Mouse (Mus musculus) thymus, postnatal 0 days (tissue): Measurements from ENCODE around the gene Rps6ka2. TPM values are rescaled to one million over a fixed set of nuclear protein-coding genes. Genes with fewer than 3 reads are reported as not detected.

ENCODE experiments used
- DNase-seq: peaks from one replicate; pipeline ENCODE4 v3.0.0-alpha.2; 2015; ENCODE audit warnings: low spot score
- polyA plus RNA-seq: library from polyadenylated mRNA; unstranded; fragments of >200 nt; fragmentation: Nextera tagmentation; extraction: Ambion mirVana; gene quantifications from 2 replicates; pipeline ENCODE4 v1.2.1, GENCODE M21; 2015

The Rps6ka2 gene
- polyA plus RNA-seq, 1 experiment from 2014 or later, result 2.1 TPM

DNA sequence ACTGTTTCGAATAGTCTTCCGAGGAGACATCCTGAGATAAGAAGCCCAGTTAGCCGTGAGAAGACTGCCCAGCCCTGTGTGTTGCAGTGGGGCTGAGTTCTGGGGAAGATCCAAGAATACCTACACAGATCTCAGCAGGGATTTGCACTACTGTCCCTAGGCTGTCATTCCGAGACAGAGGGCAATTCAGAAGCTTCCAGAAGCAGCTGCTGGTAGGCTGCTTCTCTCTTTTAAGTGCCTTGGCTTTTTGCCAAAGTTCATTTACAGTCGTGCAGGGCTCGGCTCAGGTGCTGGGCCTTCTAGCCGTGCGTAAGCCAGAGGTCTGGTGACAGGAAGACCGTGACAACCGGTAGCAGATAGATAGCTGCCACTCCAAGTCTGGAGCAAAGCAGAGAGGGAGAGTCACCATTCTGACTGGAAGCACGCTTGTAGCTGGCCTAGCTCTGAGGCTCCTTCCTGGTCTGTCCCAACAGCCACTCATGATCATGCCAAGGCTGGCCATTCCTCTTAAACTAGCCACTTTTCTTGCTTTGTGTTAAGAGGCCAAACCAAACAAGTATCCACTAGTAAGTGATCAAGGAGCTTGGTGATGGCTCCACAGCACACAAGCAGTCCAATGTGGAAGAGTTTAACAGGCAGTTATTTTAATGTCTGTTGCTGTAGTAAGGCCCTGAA is 49.3 kb downstream of the Rps6ka2 start:
- peak; percentile 27 for DNase-seq

DNA sequence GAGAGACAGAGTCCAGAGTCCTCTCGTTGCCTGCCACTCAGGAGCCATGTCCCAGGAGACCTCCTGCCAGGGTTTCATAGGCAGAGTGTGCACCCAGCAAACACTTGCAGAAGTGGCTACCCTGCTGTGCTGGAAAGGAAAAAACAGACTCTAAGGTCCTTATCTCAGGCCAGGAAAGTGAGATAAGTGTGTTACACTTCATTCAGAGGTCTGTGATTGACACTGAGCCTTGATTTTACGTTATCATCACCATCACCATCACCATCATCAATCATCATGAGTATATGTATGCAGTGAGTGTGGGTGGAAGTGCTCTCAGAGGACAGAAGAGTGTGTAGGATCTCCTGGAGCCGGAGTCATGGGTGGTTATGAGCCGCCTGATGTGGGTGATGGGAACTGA is 51.4 kb downstream of the Rps6ka2 start:
- no peak for DNase-seq

- DNase-seq, result no peak
Measured at GRCm38 (mm10) chr17:7222198-7222597, 52.3 kb downstream of the Rps6ka2 start.

DNA sequence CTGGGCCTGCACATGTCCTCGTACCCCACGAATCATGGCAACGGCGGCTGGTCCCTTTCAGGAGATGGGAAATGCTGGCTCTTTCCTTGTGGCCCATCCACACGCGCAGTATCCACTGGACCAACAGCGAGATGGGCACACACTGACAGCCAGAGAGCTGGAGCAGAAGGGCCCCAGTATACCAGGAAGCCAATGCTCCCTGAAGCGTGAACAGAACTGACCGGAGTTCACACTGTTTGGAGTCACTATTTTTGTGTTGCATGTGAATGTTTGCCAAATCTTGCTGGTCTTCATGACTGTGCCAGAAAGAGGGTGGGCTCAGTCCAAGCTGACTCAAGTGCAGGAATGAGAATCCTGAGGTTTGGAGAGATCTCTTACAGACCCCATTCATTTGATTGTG is 58.6 kb downstream of the Rps6ka2 start:
- no peak for DNase-seq

DNA sequence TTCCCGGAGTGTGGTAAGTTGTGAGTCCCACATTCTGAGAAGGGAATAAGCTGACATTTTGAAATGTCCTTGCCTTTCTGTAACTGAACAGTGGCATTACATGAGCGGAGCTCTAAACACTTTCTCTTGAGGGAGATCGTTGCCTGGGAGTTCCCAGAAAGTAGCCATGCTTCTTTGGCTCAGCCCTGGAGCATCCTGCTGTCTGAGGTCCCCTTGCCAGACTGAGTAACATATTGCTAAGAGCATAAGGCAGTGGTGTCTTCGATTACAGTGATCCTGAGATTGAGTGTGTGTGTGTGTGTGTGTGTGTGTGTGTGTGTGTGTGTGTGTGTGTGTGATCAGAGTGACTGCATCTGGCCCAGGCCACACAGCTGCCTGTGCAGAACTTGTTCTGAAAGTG is 61.4 kb downstream of the Rps6ka2 start:
- DNase-seq, result no peak

- DNase-seq, result no peak
Measured at GRCm38 (mm10) chr17:7231790-7232189, 61.9 kb downstream of the Rps6ka2 start.

DNA sequence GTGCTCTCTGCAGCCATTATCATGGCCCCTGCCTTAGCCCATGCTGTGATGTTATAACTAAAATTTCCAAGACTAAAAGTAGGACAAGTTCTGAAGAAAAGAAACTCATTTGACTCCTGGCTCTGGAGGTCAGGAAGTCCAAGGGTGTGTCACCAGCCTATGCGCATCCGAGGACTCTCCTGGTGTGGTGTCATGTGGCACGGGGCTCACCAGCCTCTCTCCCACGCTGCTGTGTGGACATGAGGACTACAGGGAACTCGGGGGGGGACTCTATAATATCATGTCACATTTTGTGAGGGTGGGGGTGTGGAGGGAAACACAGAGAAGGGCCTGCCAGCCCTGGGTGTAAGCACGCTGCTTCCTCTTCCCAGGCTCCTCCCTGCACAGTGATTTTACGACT is 62.5 kb downstream of the Rps6ka2 start:
- no peak for DNase-seq

DNA sequence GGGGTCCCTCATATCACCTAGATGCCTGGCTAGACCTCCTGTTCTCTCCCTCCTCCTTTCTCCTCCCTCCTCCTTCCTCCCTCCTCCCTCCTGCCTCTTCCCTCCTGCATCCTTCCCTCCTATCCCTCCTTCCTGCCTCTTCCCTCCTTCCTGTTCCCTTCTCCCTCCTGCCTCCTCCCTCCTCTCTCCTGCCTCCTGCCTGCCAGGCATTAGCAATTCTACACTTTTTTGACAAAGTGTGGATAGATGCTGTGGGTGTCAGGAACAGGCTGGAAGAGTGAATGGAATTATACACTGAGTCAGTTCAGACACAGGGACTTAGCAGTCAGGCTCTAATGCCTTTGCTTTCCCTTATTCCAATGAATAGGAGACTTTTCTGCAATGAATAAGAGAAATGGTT is 63.3 kb downstream of the Rps6ka2 start:
- DNase-seq, result no peak

- DNase-seq, result no peak
Measured at GRCm38 (mm10) chr17:7237706-7238105, 67.8 kb downstream of the Rps6ka2 start.

GRCm38 (mm10) chr17:7238766-7239165 is 68.9 kb downstream of the Rps6ka2 start:
- DNase-seq, result peak; percentile 29

DNA sequence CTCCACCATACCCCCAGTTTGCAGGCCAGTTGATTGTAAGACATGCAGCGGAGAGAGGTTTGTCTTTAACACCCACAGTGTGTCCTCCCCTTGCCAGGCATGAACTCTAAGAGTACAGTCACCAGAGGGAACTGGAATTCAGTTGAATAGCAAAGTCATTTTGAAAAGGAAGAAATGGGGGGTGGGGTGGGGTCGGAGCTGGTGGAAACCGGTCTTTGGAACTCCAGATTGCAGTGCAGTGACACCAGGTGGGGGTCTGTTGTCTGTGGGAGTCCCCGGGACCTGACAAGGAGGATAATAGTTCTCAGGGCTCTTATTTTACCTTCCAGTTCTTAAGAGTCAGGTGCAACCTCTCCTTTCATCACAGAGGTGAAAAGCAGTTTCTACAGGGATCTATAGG is 70.6 kb downstream of the Rps6ka2 start:
- DNase-seq, result no peak

- DNase-seq, result no peak
Measured at GRCm38 (mm10) chr17:7245078-7245477, 75.2 kb downstream of the Rps6ka2 start.

DNA sequence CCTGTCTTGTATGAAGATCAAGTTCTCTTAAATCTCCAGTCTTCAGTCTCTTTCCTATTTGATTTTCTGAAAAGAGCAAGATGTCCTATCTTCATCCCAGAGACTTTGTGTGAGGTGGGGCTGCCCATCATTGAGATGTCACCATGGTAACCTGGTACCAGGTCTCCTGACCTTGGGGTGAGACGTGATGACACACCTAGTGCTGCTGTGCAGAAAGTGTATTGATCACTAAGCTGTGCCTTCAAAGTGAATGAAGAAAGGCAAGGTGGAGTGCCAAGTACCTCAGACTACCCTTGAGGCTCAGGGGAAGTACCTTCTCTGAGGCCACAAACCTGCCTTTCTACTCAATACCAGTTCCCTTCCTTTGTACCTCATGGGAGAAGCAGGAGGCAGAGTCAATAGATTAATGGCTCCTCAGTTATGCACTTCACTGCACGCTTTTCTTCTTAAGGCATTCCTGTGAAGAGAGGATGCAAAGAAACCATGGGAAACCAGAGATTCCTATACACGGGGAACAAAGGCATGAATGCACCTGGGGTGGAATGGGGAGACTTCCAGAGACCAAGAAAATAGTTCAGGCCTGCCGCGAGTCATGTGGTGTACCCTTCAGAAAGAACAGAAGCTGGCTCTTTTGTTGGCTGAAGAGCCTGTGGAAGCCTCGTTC is 77.1 kb downstream of the Rps6ka2 start:
- no peak for DNase-seq

GRCm38 (mm10) chr17:7250373-7250772 is 80.5 kb downstream of the Rps6ka2 start:
- DNase-seq, result no peak

DNA sequence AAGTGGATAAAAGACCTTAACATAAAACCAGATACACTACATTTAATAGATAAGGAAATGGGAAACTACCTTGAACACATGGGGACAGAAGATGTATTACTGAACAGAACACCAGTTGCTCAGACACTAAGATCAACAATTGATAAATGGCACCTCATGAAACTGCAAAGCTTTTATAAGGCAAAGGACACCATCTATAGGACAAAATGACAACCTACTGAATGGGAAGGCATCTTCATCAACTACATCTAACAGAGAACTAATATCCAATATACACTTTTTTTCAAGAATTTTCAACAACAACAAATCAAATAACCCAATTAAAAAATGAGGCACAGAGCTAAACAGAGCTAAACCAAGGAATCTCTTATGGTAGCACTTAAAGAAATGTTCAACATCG is 87.3 kb downstream of the Rps6ka2 start:
- DNase-seq, result no peak

- DNase-seq, result no peak
Measured at GRCm38 (mm10) chr17:7258748-7259359, 88.9 kb downstream of the Rps6ka2 start.

GRCm38 (mm10) chr17:7260360-7260759 is 90.4 kb downstream of the Rps6ka2 start:
- no peak for DNase-seq

- DNase-seq, result no peak
Measured at GRCm38 (mm10) chr17:7262056-7262455, 92.1 kb downstream of the Rps6ka2 start.

GRCm38 (mm10) chr17:7262620-7263019 is 92.7 kb downstream of the Rps6ka2 start:
- no peak for DNase-seq

- DNase-seq, result no peak
Measured at GRCm38 (mm10) chr17:7264610-7265009, 94.7 kb downstream of the Rps6ka2 start.

GRCm38 (mm10) chr17:7265291-7265690 is 95.4 kb downstream of the Rps6ka2 start:
- no peak for DNase-seq

GRCm38 (mm10) chr17:7265705-7266368 is 95.9 kb downstream of the Rps6ka2 start:
- no peak for DNase-seq
